In the genomic region with DNA sequence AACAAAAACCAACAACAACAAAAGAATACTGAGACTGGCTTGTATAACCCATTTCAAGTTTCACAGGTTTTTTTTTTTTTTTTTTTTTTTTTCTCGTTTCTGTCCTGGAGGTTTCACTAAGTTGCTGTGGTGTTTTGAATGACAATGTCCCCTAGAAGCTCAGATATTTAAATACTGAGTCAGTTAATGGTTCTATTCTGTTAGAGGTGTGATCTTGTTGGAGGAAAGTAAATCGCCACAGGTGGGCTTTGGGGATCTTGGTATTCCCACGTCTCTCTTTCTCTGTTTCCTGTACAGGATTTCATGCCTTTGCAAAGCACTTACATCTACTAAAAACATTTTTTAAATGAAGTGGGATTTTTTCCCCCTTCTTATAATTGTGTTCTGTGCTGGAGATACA, we compare ENCODE assay signal across 23 mouse cellular contexts.
"Had no signal": no experiment of that assay in that cellular context is flagged by ENCODE, and none has a peak within 500 bp of the region (broad histone marks: within the 10 kb centered on the region; RNA-seq: fewer than 3 reads in every experiment).

No protein-coding gene starts in this region.

- H3K9me3 ChIP-seq: heart, embryonic 10.5 days; heart, embryonic 12.5 days; hindbrain, embryonic 10.5 days; hindbrain, embryonic 13.5 days; hindbrain, embryonic 15.5 days; kidney, embryonic 15.5 days; limb, embryonic 10.5 days; limb, embryonic 12.5 days; liver, embryonic 13.5 days; liver, embryonic 15.5 days had no signal

- H3K27me3 ChIP-seq: heart, embryonic 12.5 days; hindbrain, embryonic 13.5 days; hindbrain, embryonic 15.5 days; liver, embryonic 13.5 days; liver, embryonic 15.5 days had no signal

- H3K4me1 ChIP-seq: heart, embryonic 10.5 days; heart, embryonic 12.5 days; hindbrain, embryonic 10.5 days; hindbrain, embryonic 13.5 days; hindbrain, embryonic 15.5 days; kidney, embryonic 15.5 days; limb, embryonic 10.5 days; limb, embryonic 12.5 days; liver, embryonic 13.5 days; liver, embryonic 15.5 days had no signal

- H3K9ac ChIP-seq: heart, embryonic 12.5 days; hindbrain, embryonic 13.5 days; hindbrain, embryonic 15.5 days; kidney, embryonic 15.5 days; limb, embryonic 12.5 days; liver, embryonic 13.5 days; liver, embryonic 15.5 days had no signal

- DNase-seq: gastrocnemius, adult 2 months; gastrocnemius, postnatal 10 days; gastrocnemius, postnatal 25 days; heart, postnatal 10 days; heart, postnatal 4 days; kidney, adult 11 months; kidney, postnatal 4 days; liver; liver, embryonic 13.5 days had no signal

- H3K27ac ChIP-seq: gastrocnemius, adult 2 months; heart, embryonic 10.5 days; hindbrain, embryonic 10.5 days; hindbrain, embryonic 13.5 days; hindbrain, embryonic 15.5 days; hindbrain, postnatal 0 days; kidney, embryonic 15.5 days; kidney, postnatal 0 days; layer of hippocampus, adult 2 months; left cerebral cortex, adult 2 months; limb, embryonic 10.5 days; limb, embryonic 12.5 days; liver, embryonic 13.5 days; liver, embryonic 15.5 days had no signal

- H3K36me3 ChIP-seq: heart, embryonic 10.5 days; heart, embryonic 12.5 days; hindbrain, embryonic 10.5 days; hindbrain, embryonic 13.5 days; hindbrain, embryonic 15.5 days; kidney, embryonic 15.5 days; limb, embryonic 10.5 days; limb, embryonic 12.5 days; liver, embryonic 13.5 days; liver, embryonic 15.5 days had no signal

- H3K4me3 ChIP-seq: gastrocnemius, adult 2 months; heart, embryonic 10.5 days; heart, embryonic 12.5 days; hindbrain, embryonic 10.5 days; hindbrain, embryonic 13.5 days; hindbrain, embryonic 15.5 days; kidney, embryonic 15.5 days; layer of hippocampus, adult 2 months; left cerebral cortex, adult 2 months; limb, embryonic 10.5 days; limb, embryonic 12.5 days; liver, embryonic 13.5 days; liver, embryonic 15.5 days had no signal

- H3K4me2 ChIP-seq: heart, embryonic 12.5 days; hindbrain, embryonic 13.5 days; hindbrain, embryonic 15.5 days; kidney, embryonic 15.5 days; limb, embryonic 12.5 days; liver, embryonic 11.5 days; liver, embryonic 13.5 days; liver, embryonic 15.5 days had no signal
